Mouse (Mus musculus) brain, embryonic 18.5 days (tissue): ENCODE measurements around the gene Chst11.

ENCODE experiments used
- DNase-seq: peaks from one replicate; pipeline ENCODE4 v3.0.0-alpha.2; 2012; ENCODE audit warnings: low read depth, low spot score

Gene Chst11

DNA sequence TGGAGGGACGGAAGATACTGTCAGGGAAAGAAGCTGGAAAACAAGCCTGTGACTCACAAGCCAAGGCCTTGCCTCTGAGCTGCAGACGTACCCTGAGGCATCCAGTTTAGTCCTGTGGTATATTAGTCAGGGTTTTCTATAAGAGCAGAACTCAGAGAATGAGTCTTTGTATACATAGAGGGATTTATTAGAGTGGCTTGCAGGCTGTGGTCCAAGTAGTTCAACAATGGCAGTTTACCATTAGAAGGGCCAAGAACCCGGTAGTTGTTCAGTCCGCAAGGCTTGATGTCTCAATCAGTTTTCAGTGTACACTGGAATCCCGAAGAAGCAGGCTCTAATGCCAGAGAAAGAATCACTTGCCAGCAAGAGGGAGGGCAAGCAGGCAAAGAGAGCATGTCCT, 192.9 kb downstream of the Chst11 start:
- DNase-seq: no peak

DNA sequence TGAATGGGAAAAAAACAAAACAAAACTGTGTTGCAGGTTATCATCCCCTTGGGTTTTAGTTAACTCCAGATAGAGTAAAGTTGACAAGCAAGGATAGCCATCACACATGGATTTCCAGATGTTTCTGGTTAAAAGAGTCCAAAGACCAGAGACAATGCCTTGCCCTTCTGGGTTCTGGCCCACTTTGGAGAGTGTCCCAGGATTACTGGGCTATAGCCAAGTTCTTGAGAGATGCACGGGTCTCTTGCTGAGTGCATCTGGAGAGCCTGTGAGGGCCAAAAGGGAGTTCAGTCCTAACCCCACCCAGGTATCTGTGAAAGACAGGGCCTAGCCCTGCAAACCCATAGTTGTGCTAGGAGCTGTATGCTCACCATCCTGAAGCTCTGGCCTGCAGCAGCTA, 193.4 kb downstream of the Chst11 start:
- no peak for DNase-seq

DNA sequence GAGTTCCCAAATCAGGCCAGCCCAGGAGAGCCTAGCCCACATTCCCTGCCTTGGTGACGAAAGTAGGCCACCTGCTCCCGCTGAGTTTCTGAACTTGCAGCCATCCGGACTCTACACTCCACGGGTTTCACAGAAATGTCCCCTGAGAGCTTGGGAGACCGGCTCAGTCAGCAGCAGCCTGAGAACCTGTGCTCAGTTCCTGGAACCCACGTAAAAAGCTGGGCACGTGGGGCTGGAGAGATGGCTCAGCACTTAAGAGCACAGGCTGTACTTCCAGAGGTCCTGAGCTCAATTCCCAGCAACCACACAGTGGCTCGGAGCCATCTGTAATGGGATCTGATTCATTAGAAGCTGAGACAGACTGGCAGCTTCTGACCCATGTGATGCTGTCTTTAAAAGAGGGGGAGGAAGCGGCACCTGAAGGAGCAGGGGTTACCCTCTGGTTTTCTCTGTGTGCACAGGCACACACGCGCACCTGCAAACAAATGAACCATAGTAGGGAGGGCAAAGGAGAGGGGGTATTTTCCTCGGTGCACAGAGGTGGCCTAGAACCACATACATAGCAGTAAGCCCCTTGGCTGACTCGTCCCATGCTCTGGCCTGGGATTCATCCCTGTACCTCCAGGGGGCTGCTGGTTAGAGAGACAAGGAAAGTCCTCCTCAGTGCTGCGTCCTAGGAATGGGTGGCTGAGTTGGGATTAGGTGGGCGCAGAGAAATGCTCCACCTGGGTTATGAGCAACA, 196.7 kb downstream of the Chst11 start:
- DNase-seq: no peak

GRCm38 (mm10) chr10:83182573-83182960, 197.3 kb downstream of the Chst11 start:
- no peak for DNase-seq

DNA sequence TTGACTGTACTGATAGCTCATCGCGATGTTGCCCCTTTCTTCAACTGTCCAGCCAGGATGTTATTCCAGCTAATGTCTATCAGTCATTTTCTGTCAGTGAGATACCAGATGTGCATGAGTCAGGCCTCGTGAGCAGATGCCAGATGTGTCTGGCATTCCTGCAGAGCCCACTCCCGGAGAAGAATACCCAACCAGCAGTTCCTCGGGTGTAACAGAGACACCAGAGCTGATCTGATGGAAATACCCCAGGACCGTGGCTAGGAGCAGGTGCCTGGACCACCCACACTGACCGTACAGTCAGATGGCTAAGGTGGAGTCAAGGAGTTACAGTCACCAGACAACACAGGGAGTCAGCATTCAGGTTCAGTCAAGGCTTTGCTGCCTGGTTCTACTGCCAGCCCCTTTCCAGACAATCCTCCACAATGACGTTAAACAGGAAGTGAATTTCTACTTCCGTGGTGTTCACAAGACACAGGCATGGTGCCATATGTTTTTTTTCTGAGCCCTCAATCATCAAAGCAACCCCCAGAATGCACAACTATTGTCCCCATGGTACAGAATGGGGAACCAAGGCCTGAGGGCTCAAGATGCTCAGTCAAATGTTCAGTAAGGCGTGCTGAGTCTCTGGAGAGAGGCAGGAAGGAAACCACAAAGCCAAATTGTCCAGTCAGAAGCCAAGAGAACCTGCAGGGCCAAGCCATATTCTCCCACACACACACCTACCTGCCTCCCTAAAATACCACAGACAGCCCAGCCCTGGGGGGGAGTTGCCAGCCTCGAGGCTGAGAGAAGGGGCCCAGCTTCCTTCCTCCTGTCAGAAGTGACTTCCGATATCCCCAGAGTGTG, 198.6 kb downstream of the Chst11 start:
- no peak for DNase-seq

- DNase-seq: no peak
These were observed 199.3 kb downstream of the Chst11 start for GRCm38 (mm10) chr10:83184480-83185069.

DNA sequence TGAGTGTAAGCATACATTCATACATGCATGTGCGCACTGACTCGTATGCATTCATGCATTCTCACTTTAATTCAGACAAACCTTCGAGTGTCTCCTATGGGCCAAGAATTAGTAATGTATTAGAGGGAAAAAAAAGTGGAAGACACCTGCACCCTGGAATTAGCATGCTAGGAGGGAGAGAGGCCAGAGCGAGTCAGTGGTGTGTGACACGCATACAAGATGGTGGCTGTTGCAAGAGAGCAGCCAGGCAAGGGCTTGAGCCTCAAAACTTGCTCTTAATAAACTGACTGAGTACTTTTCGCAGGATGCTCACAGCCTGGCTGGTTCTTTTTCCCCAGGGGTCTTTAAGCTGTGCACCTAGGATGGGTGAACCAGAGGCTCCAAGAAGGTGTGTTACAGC, 199.8 kb downstream of the Chst11 start:
- DNase-seq: no peak

- DNase-seq: no peak
These were observed 200.9 kb downstream of the Chst11 start for GRCm38 (mm10) chr10:83186167-83186566.

DNA sequence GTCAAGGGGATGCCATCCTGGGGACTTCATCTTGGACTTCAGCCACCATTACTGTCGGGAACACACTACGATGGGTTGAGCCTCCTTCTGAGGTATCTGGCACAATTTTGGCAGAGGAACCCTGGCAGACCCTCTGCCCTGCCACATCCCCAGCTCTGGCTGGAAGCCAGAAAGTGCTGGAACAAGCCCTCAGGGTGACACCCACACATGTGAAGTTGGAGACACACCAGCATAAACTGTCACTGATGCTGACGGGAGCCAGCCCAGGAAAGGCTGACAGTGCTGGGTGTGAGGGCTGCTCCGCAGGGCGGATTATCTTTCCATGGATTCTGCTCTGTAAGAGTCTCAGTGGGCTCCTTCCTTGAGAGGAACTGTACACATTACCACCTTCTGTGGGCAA, 201.7 kb downstream of the Chst11 start:
- DNase-seq: no peak

GRCm38 (mm10) chr10:83189071-83189470, 203.8 kb downstream of the Chst11 start:
- no peak for DNase-seq

- DNase-seq: no peak
These were observed 206.2 kb downstream of the Chst11 start for GRCm38 (mm10) chr10:83191476-83191875.

DNA sequence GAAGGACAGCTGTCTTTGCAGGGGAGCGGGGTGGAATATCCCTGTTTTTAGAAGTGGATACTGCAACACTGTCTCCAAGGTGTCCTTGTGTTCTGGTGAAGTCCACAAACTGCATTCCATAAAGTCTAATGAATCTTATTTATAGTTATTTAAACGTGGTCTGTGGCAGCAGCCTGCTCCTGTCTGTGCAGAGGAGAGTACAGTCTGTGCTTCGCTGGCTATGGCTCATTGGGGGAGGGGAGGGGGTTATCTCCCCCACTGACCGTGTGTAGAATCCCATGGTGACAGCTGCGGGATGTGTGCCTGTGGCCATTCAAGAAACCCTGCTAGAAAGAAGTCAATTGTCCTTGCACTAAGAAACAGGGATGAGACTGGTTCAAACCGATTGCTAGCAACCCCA, 206.7 kb downstream of the Chst11 start:
- no peak for DNase-seq

DNA sequence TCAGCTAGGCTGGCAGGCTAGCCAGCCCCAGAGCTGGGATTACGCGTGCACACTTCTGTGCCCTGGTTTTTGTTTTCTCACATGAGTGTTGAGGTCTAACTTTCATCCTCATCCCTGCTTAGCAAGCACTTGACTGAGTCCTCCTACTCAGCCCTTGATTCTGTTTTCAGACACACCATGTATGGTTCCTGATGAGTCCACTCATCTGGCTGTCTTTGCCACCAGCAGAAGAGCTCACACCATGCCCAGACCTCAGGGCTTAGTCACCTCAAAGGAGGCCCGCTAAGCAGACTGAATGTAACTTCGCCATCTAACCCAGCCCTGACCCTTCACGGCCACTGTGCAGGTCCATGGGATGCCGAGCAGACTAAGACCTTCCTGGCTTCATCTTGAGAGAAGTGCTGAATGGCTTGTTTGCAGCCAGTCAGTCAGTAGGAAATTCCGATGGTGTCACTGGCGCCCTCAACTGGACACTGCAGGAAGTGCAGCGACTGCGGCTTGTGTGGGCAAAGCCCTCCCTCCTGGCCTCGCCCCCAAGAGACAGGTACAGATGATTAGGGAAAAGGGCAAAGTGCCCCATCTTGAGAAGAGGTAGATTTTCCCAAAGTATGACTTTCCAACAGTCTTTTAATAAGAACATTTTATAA, 212.5 kb downstream of the Chst11 start:
- no peak for DNase-seq

DNA sequence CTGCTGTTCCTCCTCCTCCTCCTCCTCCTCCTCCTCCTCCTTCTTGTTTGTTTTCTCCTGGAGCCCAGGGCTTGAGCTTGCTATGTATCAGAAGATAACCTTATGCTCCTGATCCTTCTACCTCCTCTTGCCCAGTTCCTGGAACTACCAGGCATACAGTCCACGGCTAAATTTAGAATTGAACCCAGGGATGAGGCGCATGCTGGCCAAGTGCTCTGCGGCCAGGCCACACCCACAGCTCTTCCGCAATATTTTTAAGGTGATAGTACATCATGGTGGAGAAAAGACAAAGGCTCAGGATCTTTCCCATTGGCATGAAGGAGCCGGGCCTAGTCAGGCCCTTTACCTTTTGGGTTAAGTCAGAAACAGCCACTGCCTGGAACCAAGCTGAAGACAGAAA, 213.4 kb downstream of the Chst11 start:
- DNase-seq: no peak

DNA sequence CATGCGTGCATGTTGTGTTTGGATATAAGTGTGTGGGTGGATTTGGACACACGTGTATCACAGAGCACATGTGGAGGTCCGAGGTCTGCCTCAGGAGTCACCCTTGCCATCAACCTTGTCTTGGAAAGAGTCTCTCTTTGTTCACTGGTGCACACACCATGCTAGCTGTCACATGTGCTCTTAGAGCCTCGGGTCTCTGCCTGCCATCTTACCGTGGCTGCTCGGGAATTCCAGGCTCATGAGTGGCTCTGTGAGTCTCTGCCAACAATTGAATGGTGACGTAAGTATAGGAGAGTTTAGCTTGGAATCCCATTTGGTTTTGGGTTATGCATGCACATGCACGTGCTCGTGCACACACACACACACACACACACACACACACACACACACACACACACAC, 214.0 kb downstream of the Chst11 start:
- DNase-seq: no peak

DNA sequence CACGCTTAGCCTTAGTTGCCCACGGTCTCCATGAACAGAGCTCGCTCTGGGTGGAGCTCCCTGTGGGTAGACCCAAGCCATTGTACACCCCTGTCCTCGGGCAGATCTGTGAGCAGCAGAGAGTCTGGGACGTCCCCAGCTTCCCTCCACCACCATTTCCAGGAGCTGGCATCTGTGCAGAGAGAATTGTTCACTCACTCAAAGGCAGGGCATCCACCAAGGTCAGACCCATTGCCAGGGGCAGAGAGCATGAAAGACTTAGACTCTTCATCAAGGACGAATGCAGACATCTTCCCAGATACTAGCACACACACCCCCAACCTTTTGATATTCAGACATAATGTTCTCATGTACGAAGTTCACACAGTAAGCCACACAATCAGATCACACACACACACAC, 216.2 kb downstream of the Chst11 start:
- DNase-seq: no peak

- DNase-seq: no peak
These were observed 217.8 kb downstream of the Chst11 start for GRCm38 (mm10) chr10:83202906-83203702.

- DNase-seq: no peak
These were observed 223.1 kb downstream of the Chst11 start for GRCm38 (mm10) chr10:83208436-83208835.

- no peak for DNase-seq
These were observed 224.1 kb downstream of the Chst11 start for GRCm38 (mm10) chr10:83209388-83209787.

DNA sequence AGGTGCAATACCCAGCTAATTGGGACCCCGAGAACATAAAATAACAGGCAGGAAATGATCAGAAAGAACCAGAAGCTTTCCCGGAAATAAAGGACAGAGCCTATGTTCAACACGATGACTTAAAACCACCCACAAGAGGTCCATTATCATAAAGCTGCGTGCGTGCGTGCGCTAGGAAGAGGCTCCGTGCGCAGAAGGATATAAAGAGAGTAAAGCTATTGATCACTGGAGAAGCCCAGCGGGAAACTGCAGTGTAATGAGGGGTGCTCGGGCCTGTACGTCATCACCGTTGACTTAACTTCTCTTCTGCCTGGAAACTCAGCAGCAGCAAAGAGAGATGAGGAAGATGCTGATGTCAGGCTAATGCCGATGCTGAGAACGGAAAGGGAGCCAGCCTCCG, 224.8 kb downstream of the Chst11 start:
- no peak for DNase-seq

DNA sequence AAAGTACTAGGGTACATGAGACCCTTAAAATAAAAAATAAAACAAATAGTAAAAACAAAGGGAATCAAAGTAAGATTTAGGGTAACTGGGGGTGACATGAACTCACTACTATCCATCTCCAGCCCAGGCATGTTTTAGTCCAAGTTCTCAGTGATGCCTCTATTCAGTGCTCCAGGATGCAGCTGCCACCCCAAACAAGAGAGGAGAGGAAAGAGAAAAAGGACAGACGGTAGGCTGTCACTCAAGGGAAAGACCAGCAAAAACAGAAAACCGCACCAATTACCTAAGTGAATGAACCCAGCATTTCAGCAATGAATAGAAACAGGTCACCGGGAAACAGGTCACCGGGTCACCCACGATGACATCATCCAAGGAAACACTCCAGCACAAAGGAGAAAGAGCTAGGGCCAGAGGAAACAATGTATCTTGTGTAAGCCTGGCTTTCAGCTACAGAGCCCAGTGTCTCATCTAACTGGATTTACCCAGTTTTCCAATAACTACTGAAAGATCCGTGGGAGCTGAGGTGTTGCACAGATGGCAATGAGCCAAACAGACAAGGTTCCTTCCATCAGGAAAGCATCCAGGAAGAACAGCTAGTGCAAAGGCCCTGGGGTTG, 225.8 kb downstream of the Chst11 start:
- no peak for DNase-seq
